Mouse (Mus musculus) lung, adult 2 months (tissue): ENCODE measurements around the gene Cse1l.

Source experiments
- CTCF ChIP-seq: fragments of 200-500 bp; IDR thresholded peaks from 2 replicates; pipeline ENCODE4 v1.5.1; 2011; ENCODE audit warnings: mild to moderate bottlenecking, low read length, control low read depth; ENCODE audit not compliant: insufficient read depth
- POLR2A ChIP-seq: fragments of 200-500 bp; IDR thresholded peaks from 2 replicates; pipeline ENCODE4 v1.6.1; 2011; ENCODE audit warnings: low read depth, mild to moderate bottlenecking, control low read depth, low read length, borderline replicate concordance; ENCODE audit errors: extremely low read depth

- no peak for TF ChIP-seq CTCF
- no peak for TF ChIP-seq POLR2A
These were observed 30.3 kb upstream of the Cse1l start for GRCm38 (mm10) chr2:166875561-166875960.
